Mouse (Mus musculus) T-helper 2 cell (primary cell): ENCODE results near the gene Il10ra.

Source experiments
- in situ Hi-C: fragments of 300-600 bp; cut with MboI, MseI; formaldehyde crosslinking; loops from one replicate; pipeline ENCODE4 v1.15.1; 2025; ENCODE audit warnings: high pct_unique_total_duplicates

The Il10ra gene

GRCm38 (mm10) chr9:45261466-45261865, 7.5 kb downstream of the Il10ra start:
- in situ Hi-C loops, result no loop called here

- in situ Hi-C loops, result no loop called here
Observed at GRCm38 (mm10) chr9:45259065-45259464, 9.9 kb downstream of the Il10ra start.

GRCm38 (mm10) chr9:45255967-45256366, 13.0 kb downstream of the Il10ra start:
- in situ Hi-C loops, result no loop called here

- in situ Hi-C loops, result no loop called here
Observed at GRCm38 (mm10) chr9:45255431-45255830, 13.5 kb downstream of the Il10ra start.

- in situ Hi-C loops, result no loop called here
Observed at GRCm38 (mm10) chr9:45254605-45255004, 14.3 kb downstream of the Il10ra start.

- in situ Hi-C loops, result no loop called here
Observed at GRCm38 (mm10) chr9:45254021-45254420, 14.9 kb downstream of the Il10ra start.

- in situ Hi-C loops, result no loop called here
Observed at GRCm38 (mm10) chr9:45252395-45252794, 16.6 kb downstream of the Il10ra start.

- in situ Hi-C loops, result no loop called here
Observed at GRCm38 (mm10) chr9:45251990-45252389, 17.0 kb downstream of the Il10ra start.

GRCm38 (mm10) chr9:45251281-45251680, 17.7 kb downstream of the Il10ra start:
- in situ Hi-C loops, result no loop called here

GRCm38 (mm10) chr9:45250306-45250705, 18.6 kb downstream of the Il10ra start:
- in situ Hi-C loops, result no loop called here

GRCm38 (mm10) chr9:45247536-45247935, 21.4 kb downstream of the Il10ra start:
- in situ Hi-C loops, result no loop called here

GRCm38 (mm10) chr9:45246060-45246459, 22.9 kb downstream of the Il10ra start:
- in situ Hi-C loops, result no loop called here

GRCm38 (mm10) chr9:45245432-45245831, 23.5 kb downstream of the Il10ra start:
- in situ Hi-C loops, result no loop called here

GRCm38 (mm10) chr9:45241397-45241796, 27.6 kb downstream of the Il10ra start:
- in situ Hi-C loops, result no loop called here

- in situ Hi-C loops, result no loop called here
Observed at GRCm38 (mm10) chr9:45236744-45237143, 32.2 kb downstream of the Il10ra start.

- in situ Hi-C loops, result no loop called here
Observed at GRCm38 (mm10) chr9:45235668-45236227, 33.2 kb downstream of the Il10ra start.

- in situ Hi-C loops, result no loop called here
Observed at GRCm38 (mm10) chr9:45229359-45229758, 39.6 kb downstream of the Il10ra start.

GRCm38 (mm10) chr9:45221567-45221966, 47.4 kb downstream of the Il10ra start:
- in situ Hi-C loops, result loop anchor here (5.0 kb wide), 2 partner anchors 76 to 171 kb away; no protein-coding TSS in a partner anchor

GRCm38 (mm10) chr9:45219644-45220043, 49.3 kb downstream of the Il10ra start:
- in situ Hi-C loops, result loop anchor here (5.0 kb wide), 2 partner anchors 78 to 173 kb away; no protein-coding TSS in a partner anchor

- in situ Hi-C loops, result no loop called here
Observed at GRCm38 (mm10) chr9:45215526-45216179, 53.3 kb downstream of the Il10ra start.

- in situ Hi-C loops, result no loop called here
Observed at GRCm38 (mm10) chr9:45212001-45212400, 56.9 kb downstream of the Il10ra start.

- in situ Hi-C loops, result loop anchor here (10.0 kb wide), 1 partner anchor 1052 kb away; no protein-coding TSS in a partner anchor
Observed at GRCm38 (mm10) chr9:45207015-45207743, 61.8 kb downstream of the Il10ra start.

GRCm38 (mm10) chr9:45206121-45206520, 62.8 kb downstream of the Il10ra start:
- in situ Hi-C loops, result loop anchor here (10.0 kb wide), 1 partner anchor 1051 kb away; no protein-coding TSS in a partner anchor
